Mouse (Mus musculus) layer of hippocampus, adult 11-12 months (tissue): ENCODE data around the gene Xrcc5.

Experiments used
- DNase-seq: peaks from one replicate; pipeline ENCODE4 v3.0.0; 2022; ENCODE audit warnings: low spot score

The Xrcc5 gene

DNA sequence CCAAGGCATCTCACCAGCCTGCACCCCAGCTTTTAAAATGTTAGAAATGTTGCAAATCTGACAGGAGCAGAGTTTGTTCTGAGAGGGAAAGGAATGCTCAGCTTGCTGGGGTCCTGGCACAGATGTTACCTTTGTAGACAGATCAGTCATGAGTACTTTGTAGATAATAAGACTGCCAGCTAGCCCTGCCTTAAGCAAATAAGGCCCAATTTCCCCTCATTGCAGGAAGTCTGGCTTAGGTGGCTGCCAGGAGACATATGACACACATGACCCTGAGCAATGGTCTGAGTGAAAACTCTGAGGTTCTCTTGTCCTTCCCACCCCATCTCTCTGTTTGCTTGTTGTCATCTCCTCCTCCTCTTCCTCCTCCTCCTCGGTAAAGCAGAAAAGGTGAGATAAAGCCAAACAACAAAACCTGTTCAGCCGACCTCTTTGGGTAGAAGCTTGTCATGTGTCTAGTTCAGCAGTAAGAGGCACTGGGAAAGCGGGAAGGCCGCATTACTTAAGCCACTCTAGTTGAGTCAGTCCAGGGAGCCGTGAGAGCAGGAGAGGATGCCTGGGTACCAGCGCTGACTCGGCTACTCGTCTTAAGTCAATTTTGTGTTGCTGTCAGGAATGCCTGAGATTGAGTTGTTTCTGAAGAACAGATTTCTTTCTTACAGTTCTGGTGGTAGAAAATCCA, 92.6 kb downstream of the Xrcc5 start:
- DNase-seq, result no peak

- peak; percentile 39 for DNase-seq
Measured at GRCm38 (mm10) chr1:72400616-72401015, 93.4 kb downstream of the Xrcc5 start.

DNA sequence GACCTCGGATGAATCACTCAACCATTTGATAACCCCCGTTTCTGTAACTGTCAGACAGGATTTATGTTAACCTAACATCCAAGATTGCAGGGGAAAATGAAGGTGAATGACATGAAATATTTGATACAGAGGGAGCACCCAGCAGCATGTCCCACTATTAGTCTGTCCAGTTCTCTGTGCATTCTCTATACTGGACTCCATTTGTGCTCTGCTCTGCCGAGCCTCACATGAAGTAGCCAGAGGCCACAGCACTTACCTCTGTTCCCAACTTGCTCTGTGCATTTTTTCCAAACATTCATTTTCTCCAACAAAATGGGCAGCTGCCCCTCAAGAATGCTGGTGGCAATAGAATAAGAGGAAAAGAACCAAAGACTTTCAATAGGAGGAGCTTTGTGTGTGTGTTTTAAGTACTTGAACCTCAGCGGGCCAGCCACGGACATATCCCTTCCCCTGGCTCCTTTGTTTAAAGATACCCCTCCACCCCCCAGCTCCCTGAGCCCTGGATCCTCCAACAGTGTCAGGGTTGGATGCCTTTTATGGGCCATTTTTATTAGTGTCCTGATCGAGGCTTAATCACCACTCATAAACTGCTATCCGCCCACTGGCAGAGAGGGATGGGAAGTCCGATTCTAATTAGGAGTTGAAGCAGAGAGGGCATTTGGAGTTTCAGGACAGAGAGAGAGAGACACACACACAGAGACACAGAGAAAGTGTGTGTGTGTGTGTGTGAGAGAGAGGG, 94.3 kb downstream of the Xrcc5 start:
- no peak for DNase-seq

- no peak for DNase-seq
Measured at GRCm38 (mm10) chr1:72406505-72407079, 99.4 kb downstream of the Xrcc5 start.

DNA sequence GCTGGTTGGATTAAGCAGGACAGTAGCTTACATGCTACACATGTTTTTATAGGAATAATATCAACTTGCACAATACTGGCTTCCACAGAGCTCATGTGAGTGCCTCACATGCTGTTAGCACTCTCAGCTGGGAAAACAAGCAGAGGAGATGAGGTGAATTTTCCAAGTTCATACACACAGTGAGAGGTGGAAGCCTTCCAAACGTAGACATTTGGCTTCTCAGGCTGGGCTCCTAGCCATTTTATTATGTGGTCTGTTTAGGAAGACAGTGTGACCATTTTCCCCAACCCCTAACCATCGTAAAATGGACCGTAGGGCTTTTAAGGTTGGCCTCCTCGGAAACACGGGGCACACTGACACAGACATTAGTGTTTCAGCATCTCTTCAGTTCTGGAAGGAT, 102.7 kb downstream of the Xrcc5 start:
- no peak for DNase-seq

- DNase-seq, result no peak
Measured at GRCm38 (mm10) chr1:72411108-72411507, 103.9 kb downstream of the Xrcc5 start.

- no peak for DNase-seq
Measured at GRCm38 (mm10) chr1:72413205-72413604, 106.0 kb downstream of the Xrcc5 start.

GRCm38 (mm10) chr1:72414133-72414532, 106.9 kb downstream of the Xrcc5 start:
- peak; percentile 35 for DNase-seq

DNA sequence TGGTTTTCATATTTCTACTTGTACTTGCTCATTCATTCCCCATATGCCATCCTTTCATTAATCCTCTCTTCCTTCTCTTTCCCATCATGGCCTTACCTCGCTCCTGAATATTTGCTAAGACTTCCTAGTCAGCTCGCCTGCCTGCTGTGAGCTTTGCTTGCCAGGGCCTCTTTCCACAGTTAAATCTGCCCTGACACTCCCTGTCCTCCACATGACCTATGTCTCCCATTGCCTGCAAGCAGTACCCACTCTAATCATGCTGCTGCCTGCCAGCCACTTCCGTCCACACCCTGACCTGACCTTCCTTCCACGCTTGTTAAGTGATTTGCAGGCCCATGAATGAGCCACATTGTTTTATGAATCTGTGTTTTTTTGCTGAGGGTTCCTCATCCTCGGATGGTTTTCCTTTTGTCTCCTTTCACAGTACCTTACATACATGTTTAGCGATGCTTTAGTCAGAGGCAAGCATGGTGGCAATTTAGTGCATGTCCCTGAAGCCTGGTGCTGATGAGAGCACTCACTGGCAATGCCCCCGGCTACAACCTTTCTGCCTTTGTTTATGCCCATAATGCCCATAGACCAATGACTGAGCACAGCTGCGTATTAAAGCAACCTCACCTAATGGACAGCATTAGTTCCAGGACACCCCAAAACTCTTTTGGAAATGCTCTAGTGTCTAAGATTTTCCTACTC, 107.5 kb downstream of the Xrcc5 start:
- DNase-seq, result no peak

DNA sequence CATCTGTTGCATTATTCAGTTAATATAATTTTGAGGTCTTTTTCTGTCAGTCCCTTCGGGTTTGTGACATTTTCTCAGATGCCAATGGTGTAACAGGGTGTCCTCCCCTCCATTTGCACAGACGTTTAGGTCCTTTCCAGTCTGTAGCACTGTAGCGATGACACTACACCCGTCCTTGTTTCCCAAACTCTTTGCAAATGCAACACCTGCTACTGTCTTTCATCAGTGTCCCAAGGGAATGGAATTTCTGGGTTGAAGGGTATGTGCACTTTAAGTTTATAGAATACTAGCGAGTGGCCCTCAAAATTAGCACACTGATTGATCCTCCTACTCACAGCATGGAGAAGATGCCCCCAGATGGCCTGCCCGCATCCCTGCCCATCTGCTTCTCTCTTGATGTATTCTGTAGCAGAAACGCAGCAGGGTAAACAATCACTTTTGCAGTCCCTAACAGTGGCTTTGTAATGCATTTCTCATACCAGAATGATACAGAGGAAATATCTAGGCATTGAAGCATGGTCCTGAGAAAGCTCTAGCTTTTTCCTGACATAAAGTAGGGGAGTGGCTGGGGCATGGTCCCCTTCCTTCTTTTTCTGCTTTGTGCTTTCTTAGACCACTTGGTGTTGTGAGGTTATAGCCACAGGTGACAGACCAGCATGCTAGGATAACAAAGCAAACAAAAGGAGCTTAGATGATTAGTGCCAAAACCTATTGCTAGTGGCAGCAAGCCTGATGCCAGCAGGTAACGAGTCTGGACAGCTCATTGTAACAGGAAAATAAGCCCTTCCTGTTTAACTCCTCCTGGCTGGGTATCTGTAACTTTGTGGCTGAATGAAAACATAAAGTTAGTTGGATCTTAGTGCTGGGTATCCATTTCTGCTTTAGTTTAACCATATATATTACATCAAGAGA, 111.8 kb downstream of the Xrcc5 start:
- DNase-seq, result peak; percentile 30

DNA sequence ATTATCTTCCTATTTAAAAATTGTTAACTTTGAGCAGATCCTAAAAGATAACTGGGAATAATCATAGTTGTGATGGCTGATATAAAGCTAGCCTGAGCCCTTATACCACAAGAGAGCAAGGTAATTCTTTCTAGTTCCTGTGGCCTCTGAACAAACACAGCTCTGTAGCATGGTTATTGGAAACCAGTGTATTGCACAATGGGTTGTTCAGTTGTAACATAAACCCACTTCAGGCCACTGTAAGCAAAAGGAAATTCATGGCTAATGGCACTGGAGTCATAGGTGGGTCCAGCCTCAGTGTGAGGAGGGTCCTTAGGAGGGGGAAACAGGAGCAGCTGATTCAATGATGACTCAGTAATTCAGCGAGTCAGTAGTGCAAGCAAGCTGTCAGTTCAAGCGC, 113.0 kb downstream of the Xrcc5 start:
- no peak for DNase-seq

DNA sequence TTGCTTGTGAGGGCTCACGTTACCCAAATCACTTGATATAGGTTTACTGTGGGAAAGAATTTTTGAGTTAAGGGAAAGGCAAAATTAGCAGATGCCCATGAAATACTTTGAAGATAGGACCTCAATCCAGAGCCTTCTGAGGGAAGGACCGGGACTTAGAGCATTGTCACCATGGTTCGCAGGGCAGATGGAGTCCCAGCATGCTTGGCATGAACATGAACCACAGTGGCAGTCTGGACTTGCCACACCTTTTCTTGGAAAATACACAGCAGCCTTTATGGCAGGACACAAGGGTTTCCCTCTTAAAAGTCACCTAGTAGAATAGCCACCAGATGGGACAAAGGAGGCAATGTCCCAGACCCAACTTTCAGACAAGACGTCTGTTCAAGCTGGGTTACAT, 114.9 kb downstream of the Xrcc5 start:
- no peak for DNase-seq

- DNase-seq, result no peak
Measured at GRCm38 (mm10) chr1:72426456-72426855, 119.2 kb downstream of the Xrcc5 start.

DNA sequence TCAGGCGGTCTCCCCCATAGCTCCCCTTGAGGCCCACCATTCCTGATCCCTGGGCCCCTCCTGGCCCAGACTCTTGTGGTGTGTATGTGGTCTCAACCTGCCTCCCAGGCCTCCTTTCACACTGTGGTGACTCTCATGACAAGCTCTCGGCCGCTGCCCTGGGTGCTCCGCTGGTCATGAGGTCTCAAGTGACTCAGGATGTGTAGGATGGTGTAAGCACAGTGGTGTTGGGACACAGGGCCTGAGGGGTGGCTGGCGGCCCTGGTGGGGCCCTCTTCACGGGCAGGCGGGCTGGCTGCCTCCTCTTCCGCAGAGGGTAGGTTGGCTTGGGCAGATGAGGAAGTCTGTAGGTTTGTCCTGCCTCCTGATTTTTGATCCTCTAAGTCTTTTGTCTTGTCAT, 121.3 kb downstream of the Xrcc5 start:
- DNase-seq, result no peak

DNA sequence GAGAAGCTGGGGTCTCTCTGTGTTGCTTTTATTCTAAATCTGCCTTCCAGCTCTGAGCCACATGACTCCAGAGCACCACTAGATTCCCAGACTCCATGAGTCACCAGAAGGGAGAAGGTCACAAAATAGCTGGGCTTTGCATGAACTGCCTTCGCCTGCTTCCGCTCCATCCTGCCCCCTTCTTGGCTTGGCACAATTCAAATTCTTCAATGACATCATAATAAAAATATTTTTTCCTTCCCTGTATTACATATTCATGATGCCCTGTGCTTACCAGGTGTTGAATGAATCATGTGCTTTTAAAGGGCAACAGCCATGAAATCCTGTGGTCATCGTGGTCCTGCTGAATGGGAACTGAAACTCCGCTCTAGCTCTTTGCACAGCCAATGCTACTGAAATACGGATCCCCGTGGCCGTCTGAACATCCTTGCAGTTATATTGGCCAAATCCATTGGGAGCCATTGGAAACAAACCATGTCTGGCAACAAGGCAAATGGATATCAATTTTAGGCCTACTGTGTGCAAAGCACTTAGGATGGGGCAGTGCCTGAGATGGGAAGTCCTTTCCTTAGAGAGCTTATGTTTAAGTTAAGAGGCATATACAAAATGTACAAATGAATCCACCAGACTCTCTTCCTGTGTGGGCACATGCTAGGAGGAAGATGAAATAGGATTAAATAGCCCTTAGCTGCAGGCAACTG, 122.0 kb downstream of the Xrcc5 start:
- DNase-seq, result no peak

DNA sequence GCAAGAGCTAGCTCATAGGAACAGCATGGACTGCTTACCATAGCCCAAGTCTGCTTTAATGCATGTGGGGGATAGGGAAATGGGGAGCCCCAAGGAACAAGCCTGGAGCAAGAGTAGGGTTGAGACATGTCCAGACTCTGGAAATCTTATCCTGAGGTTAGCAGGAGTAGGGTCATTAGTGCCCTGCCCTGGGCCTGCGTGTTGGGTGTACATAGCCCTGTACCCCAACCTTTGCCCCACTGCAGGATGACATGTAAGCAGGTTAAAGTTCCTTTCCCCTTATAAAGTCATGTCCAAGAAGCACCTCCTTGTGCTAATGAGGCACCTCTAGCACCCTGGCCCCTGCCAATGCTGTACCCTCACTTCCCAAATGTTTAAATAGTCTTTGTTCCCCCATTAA, 125.4 kb downstream of the Xrcc5 start:
- no peak for DNase-seq

GRCm38 (mm10) chr1:72434510-72434909, 127.3 kb downstream of the Xrcc5 start:
- no peak for DNase-seq

GRCm38 (mm10) chr1:72436967-72437366, 129.7 kb downstream of the Xrcc5 start:
- no peak for DNase-seq

GRCm38 (mm10) chr1:72439146-72439545, 131.9 kb downstream of the Xrcc5 start:
- peak; percentile 65 for DNase-seq

GRCm38 (mm10) chr1:72442747-72443146, 135.5 kb downstream of the Xrcc5 start:
- no peak for DNase-seq
